Mouse (Mus musculus): ENCODE measurements at regions not wholly inside any gene's neighbourhood (a gene's known extent, or its start where the extent isn't known, plus 50 kb on each side); places are given as distances from the start of the nearest gene placed in this dataset.
"Not testable (repeated sequence)": the region's sequence is repeated elsewhere in the genome, so short reads cannot be mapped to it uniquely, and the experiment has no call there.

GRCm38 (mm10) chr9:80791523-80791922 is 326.2 kb upstream of the Impg1 start:
- H3K36me3 ChIP-seq (ENCODE audit: insufficient read depth): no peaks in the 10 kb centered on the region
- H3K9ac ChIP-seq: no peak overlapping the region
- ATAC-seq (ENCODE audit: insufficient read depth) (no peak), DNase-seq (no peak)
- no peak overlapping the region for H3K4me3 ChIP-seq (ENCODE audit: low read depth, low read length)
- H3K9me3 ChIP-seq (ENCODE audit: low read depth, low read length): no peaks in the 10 kb centered on the region
- TF ChIP-seq CTCF (IDR thresholded peaks at IDR 0.05; ENCODE audit: low read depth): no peak
- WGBS: 47% methylated on average over 3 of the region's 3 CpGs
- H3K4me1 ChIP-seq (ENCODE audit: insufficient read depth): no peaks in the 10 kb centered on the region
- no peak overlapping the region for H3K27ac ChIP-seq (ENCODE audit: low read depth)
- H3K4me2 ChIP-seq: no peak overlapping the region
- H3K27me3 ChIP-seq (ENCODE audit: insufficient read depth, low read length): no peaks in the 10 kb centered on the region

DNA sequence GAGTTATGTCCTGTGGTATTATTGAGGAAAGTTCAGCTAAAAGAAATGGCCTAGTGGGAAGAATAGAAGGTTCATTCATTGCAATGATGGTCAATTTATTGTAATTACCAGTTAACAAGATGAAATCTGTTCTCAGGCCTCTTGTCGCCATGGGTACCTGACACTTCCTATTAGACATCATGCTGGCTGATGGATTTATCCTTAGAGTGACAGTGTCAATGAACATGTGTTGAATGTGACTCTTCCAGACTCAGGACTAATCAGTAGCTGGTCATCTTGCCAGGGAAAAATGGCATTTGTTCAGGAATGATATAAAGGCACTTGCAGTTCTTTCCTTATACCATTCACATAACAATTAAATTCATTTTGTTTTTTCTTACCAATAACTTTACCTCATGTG is 309.3 kb upstream of the Impg1 start:
- no peaks in the 10 kb centered on the region for H3K36me3 ChIP-seq (ENCODE audit: insufficient read depth)
- no peaks in the 10 kb centered on the region for H3K4me1 ChIP-seq (ENCODE audit: insufficient read depth)
- ATAC-seq (ENCODE audit: insufficient read depth) (no peak), DNase-seq (no peak)
- H3K4me3 ChIP-seq (ENCODE audit: low read depth, low read length): no peak overlapping the region
- no peaks in the 10 kb centered on the region for H3K27me3 ChIP-seq (ENCODE audit: insufficient read depth, low read length)
- no peak overlapping the region for H3K4me2 ChIP-seq
- 83% methylated on average over 1 of the region's 1 CpGs for WGBS
- H3K9ac ChIP-seq: no peak overlapping the region
- H3K9me3 ChIP-seq (ENCODE audit: low read depth, low read length): no peaks in the 10 kb centered on the region
- TF ChIP-seq CTCF (IDR thresholded peaks at IDR 0.05; ENCODE audit: low read depth): no peak
- H3K27ac ChIP-seq (ENCODE audit: low read depth): no peak overlapping the region

GRCm38 (mm10) chr9:80735806-80736205 is 270.5 kb upstream of the Impg1 start:
- ATAC-seq (ENCODE audit: insufficient read depth); H3K27ac ChIP-seq (ENCODE audit: low read depth); DNase-seq; H3K27me3 ChIP-seq (ENCODE audit: insufficient read depth, low read length); H3K9ac ChIP-seq; H3K9me3 ChIP-seq (ENCODE audit: low read depth, low read length); H3K4me1 ChIP-seq (ENCODE audit: insufficient read depth); H3K36me3 ChIP-seq (ENCODE audit: insufficient read depth); H3K4me2 ChIP-seq; H3K4me3 ChIP-seq (ENCODE audit: low read depth, low read length): not testable (repeated sequence)
- 88% methylated on average over 9 of the region's 9 CpGs for WGBS

GRCm38 (mm10) chr9:80732971-80733370 is 267.7 kb upstream of the Impg1 start:
- DNase-seq (no peak), ATAC-seq (ENCODE audit: insufficient read depth) (no peak)
- Histone ChIP-seq H3K27me3 (ENCODE audit: insufficient read depth, low read length) (no peaks in the 10 kb centered on the region), H3K27ac (ENCODE audit: low read depth) (no peak overlapping the region), H3K4me3 (ENCODE audit: low read depth, low read length) (no peak overlapping the region), H3K9me3 (ENCODE audit: low read depth, low read length) (no peaks in the 10 kb centered on the region), H3K4me1 (ENCODE audit: insufficient read depth) (no peaks in the 10 kb centered on the region), H3K4me2 (no peak overlapping the region), H3K9ac (no peak overlapping the region), H3K36me3 (ENCODE audit: insufficient read depth) (no peaks in the 10 kb centered on the region)
- WGBS: 78% methylated on average over 1 of the region's 1 CpGs
- no peak for TF ChIP-seq CTCF (IDR thresholded peaks at IDR 0.05; ENCODE audit: low read depth)

GRCm38 (mm10) chr9:80723638-80724037 is 258.4 kb upstream of the Impg1 start:
- TF ChIP-seq CTCF (IDR thresholded peaks at IDR 0.05; ENCODE audit: low read depth): no peak
- Histone ChIP-seq H3K4me2 (no peak overlapping the region), H3K9ac (no peak overlapping the region), H3K4me1 (ENCODE audit: insufficient read depth) (no peaks in the 10 kb centered on the region), H3K9me3 (ENCODE audit: low read depth, low read length) (no peaks in the 10 kb centered on the region), H3K4me3 (ENCODE audit: low read depth, low read length) (no peak overlapping the region), H3K27ac (ENCODE audit: low read depth) (no peak overlapping the region), H3K27me3 (ENCODE audit: insufficient read depth, low read length) (no peaks in the 10 kb centered on the region), H3K36me3 (ENCODE audit: insufficient read depth) (no peaks in the 10 kb centered on the region)
- ATAC-seq (ENCODE audit: insufficient read depth) (peak; percentile 92), DNase-seq (peak; percentile 90)

GRCm38 (mm10) chr9:80718516-80718915 is 253.2 kb upstream of the Impg1 start:
- ATAC-seq (ENCODE audit: insufficient read depth): no peak

DNA sequence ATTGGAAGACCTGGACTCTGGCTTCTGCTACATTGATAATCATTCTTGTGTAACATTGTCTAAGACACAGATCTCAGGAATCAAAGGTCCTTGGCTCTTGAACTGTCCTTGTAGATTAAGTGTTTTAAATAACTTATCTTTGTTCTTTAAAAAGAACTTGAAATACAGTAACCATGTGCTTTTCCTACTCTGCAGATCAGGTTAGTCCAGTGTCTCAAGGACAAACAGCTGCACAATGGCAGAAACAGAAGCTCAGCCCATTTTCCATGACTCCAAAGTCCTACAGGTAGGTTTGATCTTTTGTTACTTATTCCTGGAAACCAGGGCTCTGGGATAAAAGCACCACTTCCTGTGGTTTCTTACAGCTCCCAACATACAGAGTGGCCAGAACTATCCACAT is 244.5 kb upstream of the Impg1 start:
- DNase-seq (no peak), ATAC-seq (ENCODE audit: insufficient read depth) (no peak)
- Histone ChIP-seq H3K9me3 (ENCODE audit: low read depth, low read length) (no peaks in the 10 kb centered on the region), H3K9ac (no peak overlapping the region), H3K27ac (ENCODE audit: low read depth) (no peak overlapping the region), H3K4me2 (no peak overlapping the region), H3K36me3 (ENCODE audit: insufficient read depth) (no peaks in the 10 kb centered on the region), H3K27me3 (ENCODE audit: insufficient read depth, low read length) (no peaks in the 10 kb centered on the region), H3K4me3 (ENCODE audit: low read depth, low read length) (no peak overlapping the region), H3K4me1 (ENCODE audit: insufficient read depth) (no peaks in the 10 kb centered on the region)
- no peak for TF ChIP-seq CTCF (IDR thresholded peaks at IDR 0.05; ENCODE audit: low read depth)

More at GRCm38 (mm10) chr9:80718516-80718915, 253.2 kb upstream of the Impg1 start:
- no peak overlapping the region for H3K4me3 ChIP-seq (ENCODE audit: low read depth, low read length)
- H3K27me3 ChIP-seq (ENCODE audit: insufficient read depth, low read length): no peaks in the 10 kb centered on the region
- whole genome bisulfite sequencing: 92% methylated on average over 4 of the region's 4 CpGs
- no peaks in the 10 kb centered on the region for H3K4me1 ChIP-seq (ENCODE audit: insufficient read depth)
- no peak overlapping the region for H3K4me2 ChIP-seq
- H3K9me3 ChIP-seq (ENCODE audit: low read depth, low read length): no peaks in the 10 kb centered on the region
- no peak overlapping the region for H3K27ac ChIP-seq (ENCODE audit: low read depth)
- DNase-seq: no peak
- no peaks in the 10 kb centered on the region for H3K36me3 ChIP-seq (ENCODE audit: insufficient read depth)
- H3K9ac ChIP-seq: no peak overlapping the region
- TF ChIP-seq CTCF (IDR thresholded peaks at IDR 0.05; ENCODE audit: low read depth): no peak

- H3K4me2 ChIP-seq: no peak overlapping the region
- ATAC-seq (ENCODE audit: insufficient read depth) (no peak), DNase-seq (no peak)
- H3K4me3 ChIP-seq (ENCODE audit: low read depth, low read length): no peak overlapping the region
- no peaks in the 10 kb centered on the region for H3K9me3 ChIP-seq (ENCODE audit: low read depth, low read length)
- 74% methylated on average over 2 of the region's 2 CpGs for WGBS
- no peak overlapping the region for H3K27ac ChIP-seq (ENCODE audit: low read depth)
- H3K4me1 ChIP-seq (ENCODE audit: insufficient read depth): no peaks in the 10 kb centered on the region
- TF ChIP-seq CTCF (IDR thresholded peaks at IDR 0.05; ENCODE audit: low read depth): no peak
- no peaks in the 10 kb centered on the region for H3K27me3 ChIP-seq (ENCODE audit: insufficient read depth, low read length)
- H3K9ac ChIP-seq: no peak overlapping the region
- no peaks in the 10 kb centered on the region for H3K36me3 ChIP-seq (ENCODE audit: insufficient read depth)
Observed at GRCm38 (mm10) chr9:80705264-80705663, 240.0 kb upstream of the Impg1 start.

Data from lung, embryonic 14.5 days (tissue).